ENCODE assay signal across 10 mouse cellular contexts in the genomic region with DNA sequence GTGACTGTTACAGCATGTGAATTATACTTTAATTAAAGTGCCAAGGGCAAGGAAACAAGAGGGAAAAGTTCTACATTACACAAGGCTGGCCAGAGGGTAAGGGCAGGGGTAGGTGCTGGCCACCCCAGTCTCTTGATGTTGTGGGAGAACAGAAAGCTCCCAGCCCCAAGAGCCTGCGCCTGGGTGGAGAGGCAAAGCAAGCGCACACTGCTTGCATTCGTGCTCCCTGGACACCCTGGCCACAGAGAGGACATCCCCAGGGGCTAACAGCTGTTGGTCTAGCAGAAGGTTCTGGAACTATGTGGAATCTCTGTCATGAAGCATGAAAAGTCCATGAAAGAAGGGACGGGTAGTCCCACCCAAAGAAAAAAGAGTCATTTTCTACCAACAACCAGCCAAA.
"Had no signal": no experiment of that assay in that cellular context is flagged by ENCODE, and none has a peak within 500 bp of the region (broad histone marks: within the 10 kb centered on the region; RNA-seq: fewer than 3 reads in every experiment).

No protein-coding gene starts in this region.

- H3K9me3 ChIP-seq: limb, embryonic 12.5 days; midbrain, embryonic 10.5 days; neural tube, embryonic 12.5 days had no signal

- H3K27ac ChIP-seq: kidney, postnatal 0 days; limb, embryonic 12.5 days; midbrain, embryonic 10.5 days; neural tube, embryonic 12.5 days had no signal

- H3K4me3 ChIP-seq: limb, embryonic 12.5 days; midbrain, embryonic 10.5 days; neural tube, embryonic 12.5 days had no signal

- H3K4me2 ChIP-seq: limb, embryonic 12.5 days; neural tube, embryonic 12.5 days had no signal

- DNase-seq: kidney, adult 9 months; kidney, postnatal 36 days; lung, adult 18-20 months; midbrain, embryonic 14.5 days; thymus, adult 18-20 months; thymus, postnatal 14 days had no signal

- H3K36me3 ChIP-seq: neural tube, embryonic 12.5 days had no signal

- H3K9ac ChIP-seq: limb, embryonic 12.5 days; neural tube, embryonic 12.5 days had no signal
